Mouse (Mus musculus) heart, adult 18-20 months (tissue): ENCODE measurements at regions not wholly inside any gene's neighbourhood (a gene's known extent, or its start where the extent isn't known, plus 50 kb on each side); places are given as distances from the start of the nearest gene placed in this dataset.

Source experiments
- DNase-seq, 2 experiments: peaks; one replicate each; pipeline ENCODE4 v3.0.0; 2021 to 2022; ENCODE audit warnings: mixed read lengths in 1 of 2

DNA sequence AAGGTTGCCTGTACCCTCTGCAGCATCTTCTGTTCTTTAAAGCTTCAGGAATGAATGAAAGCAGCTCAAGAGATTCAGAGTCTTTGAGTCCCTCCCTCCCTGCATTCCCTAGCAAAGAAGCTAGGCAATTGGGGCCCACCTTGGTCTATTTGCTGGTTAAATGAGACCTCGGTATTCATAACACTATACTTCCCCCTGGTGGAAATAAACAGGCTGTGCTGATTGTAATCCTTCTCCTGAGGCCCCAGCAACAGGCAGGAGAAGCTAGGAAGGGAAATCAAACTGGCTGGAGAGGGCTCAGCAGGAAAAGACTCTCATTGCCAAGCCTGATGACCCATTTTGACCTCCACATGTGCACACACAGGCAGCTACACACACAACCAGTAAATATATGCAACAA is 137.1 kb downstream of the Sh3bp4 start:
- no peak for DNase-seq

DNA sequence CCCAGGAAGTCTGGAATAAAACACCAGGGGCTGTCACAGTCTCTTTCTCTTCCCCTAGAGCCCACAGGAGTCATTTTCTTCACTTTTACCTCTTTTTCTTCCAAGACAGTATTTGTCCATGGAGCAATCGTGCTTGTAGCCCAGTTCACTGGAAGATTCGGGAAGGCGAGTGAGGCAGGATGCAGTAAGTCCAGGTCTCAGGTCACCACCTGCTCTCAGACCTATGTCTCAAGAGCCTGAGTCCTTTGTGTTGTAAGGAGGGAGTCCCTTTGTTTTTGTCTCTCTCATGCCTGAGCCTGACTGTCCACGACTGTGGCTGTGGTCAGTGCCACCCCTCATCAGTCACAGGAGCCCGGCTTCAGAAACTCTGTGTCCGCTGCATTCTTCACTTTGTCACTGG is 140.9 kb downstream of the Sh3bp4 start:
- DNase-seq, result no peak

DNA sequence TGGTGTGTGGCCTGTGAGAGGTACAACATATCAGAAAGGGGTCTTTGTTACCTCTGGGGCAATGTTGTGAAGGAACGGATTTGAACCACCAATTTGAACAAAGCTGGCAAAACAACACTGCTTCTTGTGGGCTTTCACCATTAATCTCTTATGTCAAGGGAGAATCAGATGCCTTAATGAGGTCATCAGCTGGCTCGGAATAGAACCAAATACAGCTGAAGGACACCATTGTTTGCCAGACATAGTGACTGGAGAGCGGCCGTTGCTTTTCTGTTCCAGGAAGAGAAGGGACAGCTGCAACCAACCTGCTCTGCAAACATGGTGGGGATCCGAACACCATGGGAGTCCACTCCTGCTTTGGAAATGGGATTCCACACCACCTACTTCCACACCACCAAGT is 158.2 kb downstream of the Sh3bp4 start:
- DNase-seq, result no peak

DNA sequence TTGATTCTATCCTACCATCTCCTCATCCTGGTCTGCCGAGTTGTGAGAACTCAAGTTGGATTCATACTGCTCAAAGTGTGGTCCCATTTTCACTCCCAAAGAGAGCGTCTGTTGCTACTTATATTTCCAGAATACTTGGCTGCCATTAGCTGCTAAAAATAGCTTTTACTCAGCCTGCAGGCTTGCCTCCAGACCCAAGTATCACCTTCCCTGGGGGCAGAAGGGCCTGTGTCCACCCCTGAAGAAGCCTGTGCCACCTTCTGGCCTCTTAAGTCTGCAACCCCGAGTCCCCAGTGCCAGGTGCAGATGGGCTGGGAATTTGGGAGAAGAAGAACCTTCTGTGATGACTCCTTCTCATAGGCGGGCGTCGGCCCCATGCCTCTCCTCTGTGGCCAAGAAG is 161.5 kb downstream of the Sh3bp4 start:
- peak in 1 of 2 experiments; percentile 3 for DNase-seq

DNA sequence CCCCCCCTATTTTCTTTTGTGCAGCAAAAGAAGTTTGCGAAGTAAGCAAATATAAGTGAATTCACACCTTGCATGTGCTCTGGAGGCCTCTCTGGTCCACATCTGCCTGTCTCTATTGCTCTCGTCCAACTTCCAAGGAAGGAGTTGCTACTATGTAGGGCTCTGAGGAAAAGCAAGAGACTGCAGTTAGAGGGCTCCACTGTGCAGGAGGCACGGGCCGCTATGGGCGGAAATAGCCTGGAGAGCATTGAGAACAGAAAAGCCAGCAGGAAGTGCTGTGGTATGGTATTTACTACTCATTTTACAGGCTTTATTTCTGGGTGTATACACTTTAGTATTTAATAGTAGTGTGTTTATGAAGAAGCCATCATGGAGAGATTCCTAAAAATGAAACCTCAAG is 162.2 kb downstream of the Sh3bp4 start:
- DNase-seq, result no peak

DNA sequence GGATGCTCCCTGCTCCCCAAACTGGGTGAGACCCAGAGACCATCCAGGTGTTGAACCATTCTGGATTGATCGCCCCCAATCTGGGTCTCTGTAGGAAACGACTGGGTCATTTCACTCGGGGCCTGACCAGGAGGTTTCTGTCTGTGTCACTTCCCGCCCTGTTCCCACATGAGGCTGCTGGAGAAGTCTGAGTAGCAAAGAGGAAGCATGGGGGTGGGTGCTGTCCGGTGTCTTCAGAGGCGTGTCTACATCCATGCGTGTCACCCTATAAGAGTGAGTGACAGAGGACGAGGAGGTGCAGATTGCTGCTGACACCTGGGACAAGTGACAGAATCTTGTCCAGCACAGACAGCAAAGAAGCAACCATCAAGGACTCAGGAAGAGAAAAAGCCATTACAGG is 164.7 kb downstream of the Sh3bp4 start:
- peak in 1 of 2 experiments; percentile 3 for DNase-seq

DNA sequence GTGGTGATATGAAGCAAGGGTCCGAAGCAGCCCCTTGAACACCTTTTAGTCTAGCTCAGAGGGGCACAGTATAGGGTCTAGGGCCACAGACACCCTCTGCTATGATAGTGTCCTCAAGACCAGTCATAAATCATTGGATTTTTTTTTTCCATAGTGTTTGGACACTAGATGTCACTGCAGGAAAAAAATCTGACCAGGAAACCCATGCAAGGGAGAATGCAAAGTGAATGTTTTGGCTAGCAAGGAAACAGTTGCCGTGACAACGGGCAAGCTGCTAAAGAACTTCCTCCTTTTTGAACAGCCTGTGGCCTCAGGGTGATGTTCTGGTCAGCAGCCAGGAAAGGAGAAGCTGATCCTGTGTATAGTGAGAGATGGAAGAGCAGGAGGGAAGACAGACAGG is 165.1 kb downstream of the Sh3bp4 start:
- DNase-seq, result peak; percentile 72 to 85

DNA sequence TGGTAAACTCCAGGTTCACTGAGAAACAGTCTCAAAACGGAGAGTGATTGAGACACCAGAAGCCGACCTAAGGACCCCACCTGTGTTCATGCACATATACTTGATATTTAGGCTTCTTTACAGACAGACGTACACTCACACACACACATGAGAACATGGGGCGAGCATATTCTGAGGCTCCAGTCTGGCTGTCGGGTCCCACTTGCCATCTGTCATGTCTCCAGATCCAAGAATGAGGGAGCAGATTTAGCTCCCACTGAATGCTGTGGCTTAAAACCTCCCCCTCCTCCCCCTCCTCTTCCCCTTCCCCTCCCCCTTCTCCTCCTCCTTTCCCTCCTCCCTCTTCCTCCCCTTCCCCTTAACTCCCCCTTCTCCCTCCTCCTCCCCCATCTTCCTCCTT is 167.5 kb downstream of the Sh3bp4 start:
- no peak for DNase-seq

DNA sequence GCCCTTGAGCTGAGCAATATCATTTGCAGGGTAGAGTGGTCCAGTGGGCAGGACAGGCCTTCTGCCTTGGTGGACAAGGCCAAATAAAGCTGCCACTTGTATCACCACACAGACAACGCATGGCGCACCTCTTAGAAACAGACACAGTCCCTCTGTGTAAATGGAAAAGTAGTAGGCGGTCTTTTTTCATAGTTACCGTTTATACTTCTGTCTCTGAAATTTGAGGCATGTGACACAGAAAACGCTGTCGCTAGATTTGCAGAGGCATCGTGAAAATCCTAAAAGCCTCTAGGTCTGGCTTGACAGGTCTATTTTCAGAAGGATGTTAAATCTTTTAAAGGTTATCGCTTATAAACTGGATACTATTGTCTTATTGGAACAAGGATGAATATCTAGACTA is 174.4 kb downstream of the Sh3bp4 start:
- no peak for DNase-seq

DNA sequence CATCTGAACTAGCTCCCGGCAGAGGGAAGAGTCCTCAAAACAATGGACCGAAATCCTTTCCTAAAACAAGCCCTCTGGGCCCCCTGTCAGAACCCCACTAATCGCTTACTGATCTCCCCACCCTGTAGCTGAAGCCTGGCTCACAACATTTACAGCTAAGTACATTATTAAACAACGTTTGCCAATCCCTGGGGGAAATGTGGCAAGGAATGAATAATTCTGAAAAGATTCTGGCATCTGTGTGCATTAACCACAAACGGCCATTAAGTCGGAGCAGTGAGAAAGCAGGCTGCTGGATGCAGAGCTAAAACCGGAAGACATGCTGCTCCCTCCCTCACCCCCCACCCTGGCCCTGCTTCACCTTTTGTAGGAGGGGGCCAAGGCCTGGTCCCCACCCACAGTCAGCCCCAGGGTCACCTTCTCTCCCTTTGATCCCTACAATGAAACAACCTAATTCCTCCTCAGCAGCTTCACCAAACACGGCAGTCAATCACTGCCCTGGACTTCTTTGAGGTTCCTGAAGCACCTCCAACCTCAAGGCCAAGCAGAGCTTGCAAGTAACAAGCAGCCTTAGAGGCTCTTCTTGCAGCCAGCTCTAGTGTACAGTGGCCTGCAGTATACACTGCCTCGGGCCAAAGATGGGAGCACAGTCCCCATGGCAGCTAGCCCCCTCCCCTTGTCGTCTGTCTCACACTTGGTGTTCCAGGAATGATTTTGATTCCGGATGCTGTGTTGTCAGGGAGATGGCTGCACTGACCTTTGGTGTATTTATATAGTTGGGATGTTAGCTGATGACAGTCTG is 175.2 kb downstream of the Sh3bp4 start:
- DNase-seq, result no peak

DNA sequence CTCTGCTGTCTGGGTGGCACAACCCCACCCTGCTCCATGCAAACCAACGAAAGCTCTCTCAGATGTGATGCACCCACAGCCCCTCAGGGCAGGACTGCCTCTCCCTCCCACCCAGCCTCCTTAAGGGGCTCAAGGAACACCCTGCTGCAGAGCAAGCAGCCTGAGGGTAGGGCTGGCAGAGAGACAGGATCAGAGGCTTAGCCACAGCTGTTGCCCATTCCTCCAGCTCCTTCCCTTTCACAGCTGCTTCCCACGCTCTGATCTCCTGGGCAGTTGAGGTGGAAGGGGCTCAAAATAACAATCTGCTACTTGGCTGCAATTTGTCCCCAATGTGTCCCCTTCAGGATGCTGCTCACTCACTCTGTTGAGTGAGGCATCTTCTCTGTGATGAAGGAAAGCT is 181.5 kb downstream of the Sh3bp4 start:
- DNase-seq, result no peak

DNA sequence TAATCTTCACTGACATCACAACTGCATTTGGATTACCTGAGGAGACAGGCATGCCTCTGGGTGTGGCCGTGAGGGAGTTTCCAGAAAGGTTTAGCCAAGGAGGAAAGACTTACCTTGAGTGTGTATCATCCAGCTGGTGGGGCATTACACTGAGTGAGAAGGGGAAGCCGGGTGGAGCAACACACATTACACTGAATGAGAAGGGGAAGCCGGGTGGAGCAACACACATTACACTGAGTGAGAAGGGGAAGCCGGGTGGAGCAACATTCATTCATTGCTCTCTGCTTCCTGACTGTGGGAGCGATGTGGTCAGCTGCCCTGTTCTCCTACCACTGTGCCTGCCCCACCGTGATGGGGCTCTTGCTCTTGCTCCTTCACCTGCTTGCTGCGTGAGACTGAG is 182.3 kb downstream of the Sh3bp4 start:
- DNase-seq, result no peak

DNA sequence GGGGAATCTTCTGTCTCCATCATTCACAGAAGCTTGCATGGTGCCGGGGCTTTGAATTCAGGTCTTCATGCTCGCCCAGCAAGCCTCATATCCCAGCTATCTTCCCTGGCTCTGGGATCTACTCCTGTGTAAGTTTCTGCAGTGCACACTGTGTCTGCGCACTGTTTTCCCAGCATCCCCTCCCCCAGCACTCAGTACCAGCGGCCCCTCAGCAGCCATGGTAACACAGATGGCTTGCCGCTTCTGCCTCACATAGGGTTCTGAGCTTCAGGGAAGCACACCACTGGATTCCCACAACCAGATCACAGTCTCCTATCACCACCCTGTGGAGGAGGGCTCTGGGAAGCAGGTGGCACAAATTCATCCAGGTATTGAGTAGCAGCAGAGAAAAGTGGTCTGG is 187.7 kb downstream of the Sh3bp4 start:
- DNase-seq, result no peak

DNA sequence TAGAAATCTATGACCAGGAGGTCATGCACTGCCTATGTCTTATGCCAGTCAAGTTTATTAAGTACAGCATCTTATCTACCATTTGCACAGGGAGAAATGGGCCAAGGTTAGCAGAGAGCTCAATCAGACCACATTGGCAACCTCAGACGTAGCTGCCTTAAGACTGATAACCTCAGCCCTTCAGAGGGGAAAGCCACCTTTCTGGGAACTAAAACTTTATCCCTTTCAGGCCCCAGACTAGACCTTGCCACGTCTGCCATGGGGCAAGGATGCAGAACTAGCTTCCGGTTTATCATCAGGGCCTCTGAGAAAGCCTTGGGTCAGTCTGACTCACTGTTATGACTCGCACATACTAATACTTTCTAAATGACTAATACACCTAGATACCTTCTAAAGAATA is 188.8 kb upstream of the Agap1 start:
- no peak for DNase-seq

DNA sequence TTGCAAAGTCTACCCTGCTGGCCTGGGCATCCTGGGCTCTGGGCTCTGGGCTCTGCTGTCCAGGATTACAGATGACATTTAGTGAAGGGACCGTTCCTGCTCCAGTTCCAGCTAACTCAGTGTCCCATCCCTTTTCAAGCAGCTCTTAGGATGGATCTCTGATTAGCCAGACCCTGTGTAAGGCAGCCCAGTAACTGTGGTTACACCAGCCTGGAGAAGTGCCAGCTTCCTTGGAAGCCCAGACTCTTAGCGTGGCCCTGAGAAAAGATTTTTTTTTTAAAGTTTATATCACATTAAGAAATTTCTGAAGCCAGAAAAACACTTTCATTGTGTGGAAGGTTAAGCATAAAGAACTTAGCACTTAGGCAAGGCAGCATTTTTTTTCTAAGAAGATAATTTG is 185.8 kb upstream of the Agap1 start:
- DNase-seq, result no peak

DNA sequence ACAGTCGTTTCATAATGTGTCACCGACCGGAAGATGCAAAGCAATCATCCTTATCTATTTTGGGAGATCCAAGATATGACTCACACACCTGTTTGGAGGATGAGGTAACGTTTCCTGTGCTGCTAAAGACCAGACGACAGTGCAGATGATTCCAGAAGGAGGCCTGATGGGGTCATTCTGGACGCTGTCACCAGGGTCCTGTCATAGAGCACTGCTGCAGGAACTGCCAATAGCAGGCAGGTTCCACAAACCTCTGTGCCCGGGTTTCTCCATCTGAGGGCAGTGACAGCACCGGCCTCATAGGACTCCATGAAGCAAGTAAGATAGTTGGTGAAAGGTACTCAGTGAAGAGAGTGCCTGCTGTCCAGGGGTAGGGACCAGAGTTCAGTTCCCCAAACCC is 182.9 kb upstream of the Agap1 start:
- no peak for DNase-seq

DNA sequence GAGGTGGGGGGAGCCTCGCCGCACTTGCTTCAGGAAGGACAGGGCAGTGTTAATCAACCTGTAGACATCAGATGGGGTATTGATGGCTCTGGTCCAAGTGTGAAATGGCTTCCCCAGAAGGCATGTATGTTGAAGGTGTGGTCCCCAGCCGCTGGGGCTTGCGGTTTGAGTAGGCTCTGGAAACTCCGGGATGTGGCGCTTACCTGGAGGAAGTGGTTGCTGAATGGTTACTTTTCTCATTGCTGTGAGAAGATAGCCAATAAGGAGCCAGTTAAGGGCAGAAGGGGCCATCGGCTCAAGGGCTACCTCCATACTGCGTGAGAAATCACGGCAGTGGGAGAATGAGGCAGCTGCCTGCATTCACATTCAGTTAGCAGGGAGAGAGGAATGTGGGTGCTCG is 181.6 kb upstream of the Agap1 start:
- no peak for DNase-seq

DNA sequence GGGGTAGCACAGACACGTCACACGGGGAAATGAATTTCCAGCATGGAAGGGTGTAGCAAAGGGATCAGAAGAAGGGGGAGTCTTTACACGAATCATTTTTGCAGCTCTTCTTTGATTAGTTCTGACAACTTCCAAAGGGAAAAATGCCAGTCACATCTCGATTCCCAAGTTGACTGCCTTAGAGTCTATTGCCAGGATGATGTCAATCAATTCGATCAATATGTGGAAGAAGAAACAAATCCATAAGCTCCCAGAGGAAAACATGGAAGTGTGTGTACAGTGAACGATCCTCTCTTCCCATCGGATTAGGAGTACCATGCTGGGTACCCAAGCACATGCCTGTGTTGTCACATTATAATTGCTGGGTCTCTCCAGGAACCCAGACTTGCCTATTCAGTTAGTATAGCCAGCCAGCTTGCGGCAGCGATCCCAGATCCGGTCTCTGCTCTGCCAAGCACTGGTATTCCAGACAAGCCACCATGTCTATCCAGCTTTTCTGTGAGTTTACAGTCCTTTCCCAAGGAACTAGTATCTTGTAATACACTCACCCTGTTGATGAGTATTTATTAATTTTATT is 180.7 kb upstream of the Agap1 start:
- DNase-seq, result no peak

DNA sequence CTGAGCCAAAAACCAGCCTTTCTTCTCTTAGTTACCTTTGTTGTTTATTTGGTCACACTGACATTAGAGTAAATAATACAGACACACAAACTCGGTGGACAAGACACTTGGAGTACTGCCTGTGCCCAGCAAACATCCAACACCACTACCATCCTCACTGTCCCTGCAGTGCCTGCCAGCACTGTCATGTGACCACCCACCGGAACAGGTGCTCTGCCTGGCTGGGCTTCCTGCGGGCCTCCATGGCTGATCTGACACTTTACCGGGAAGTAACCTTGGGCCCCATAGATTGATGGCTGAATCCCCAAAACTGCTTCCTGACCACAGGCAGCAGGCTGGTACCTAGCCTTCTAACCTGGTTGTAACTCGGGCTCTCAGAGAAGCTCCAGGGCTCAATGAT is 175.2 kb upstream of the Agap1 start:
- no peak for DNase-seq

DNA sequence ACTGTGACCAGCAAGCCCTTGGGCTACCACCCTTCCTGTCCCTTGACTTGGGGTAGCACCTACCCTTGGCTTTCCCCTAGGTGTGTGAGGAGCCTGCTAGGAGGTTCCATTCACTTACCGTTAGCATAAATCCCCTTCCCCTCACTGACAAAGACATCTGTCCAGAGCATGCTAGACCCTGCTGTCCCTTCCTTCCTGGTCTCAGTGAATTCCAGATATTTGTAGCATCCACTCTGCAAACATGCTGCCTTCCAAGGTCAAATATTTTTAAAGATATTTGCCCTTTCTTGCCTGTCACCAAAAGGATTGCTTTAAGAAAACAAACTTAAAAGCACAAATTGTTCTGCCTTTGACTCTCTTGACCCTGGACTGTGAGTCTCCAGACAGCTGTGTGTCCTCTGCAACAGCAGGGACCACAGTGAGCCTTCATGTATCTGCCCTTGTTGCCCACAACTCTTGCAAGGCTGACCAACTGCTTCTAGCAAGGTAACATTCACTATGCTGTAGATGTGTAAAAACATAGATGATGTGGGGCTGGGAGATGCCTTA is 173.4 kb upstream of the Agap1 start:
- no peak for DNase-seq

DNA sequence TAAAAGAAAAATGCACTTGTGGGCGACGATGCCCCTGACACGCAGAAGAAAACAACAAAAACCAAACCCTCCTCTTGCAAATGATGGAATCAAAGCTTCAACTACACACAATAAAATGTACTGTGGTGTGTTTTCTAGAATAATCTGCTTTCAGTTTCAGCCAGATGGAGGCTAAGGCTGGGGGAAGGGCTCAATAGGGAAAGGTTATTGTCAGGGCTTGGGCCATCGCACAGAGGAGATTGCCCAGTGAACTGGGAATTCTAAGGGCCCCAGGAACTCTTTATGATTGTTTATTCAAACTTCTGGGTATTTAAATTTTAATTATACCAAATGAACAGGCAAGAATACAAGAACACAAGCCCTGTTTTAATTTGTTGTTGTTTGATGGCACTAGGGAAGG is 169.6 kb upstream of the Agap1 start:
- no peak for DNase-seq

DNA sequence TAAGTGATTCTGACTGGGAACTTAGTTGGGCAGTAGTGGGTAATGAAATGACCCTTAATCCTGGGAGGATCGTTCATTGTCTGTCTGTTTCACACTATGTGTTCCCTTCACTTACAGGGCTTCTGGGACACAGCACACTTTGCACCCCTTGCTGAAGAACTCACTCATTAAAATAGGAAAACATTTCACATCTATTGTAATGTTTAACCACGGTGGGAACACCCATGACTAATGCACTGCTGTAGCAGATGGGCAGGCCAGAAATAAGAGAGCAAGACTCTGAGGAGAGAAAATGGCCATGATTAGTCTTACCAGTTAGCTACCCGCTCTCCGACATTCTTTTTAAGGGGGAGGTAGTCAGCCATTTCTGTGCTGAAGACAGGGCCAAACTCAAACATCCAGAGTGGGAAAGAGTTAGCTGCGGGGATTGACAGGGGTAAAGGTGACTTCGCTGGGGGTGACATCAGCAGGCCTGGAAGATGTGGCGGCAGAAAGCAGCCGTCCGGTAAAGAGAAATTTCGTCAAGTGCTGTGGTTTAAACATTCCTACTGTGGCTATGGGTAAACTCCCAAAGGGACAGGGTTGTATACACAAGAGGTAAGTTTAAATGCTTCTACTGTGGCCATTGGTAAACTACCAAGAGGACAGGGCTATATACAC is 167.3 kb upstream of the Agap1 start:
- DNase-seq, result no peak

DNA sequence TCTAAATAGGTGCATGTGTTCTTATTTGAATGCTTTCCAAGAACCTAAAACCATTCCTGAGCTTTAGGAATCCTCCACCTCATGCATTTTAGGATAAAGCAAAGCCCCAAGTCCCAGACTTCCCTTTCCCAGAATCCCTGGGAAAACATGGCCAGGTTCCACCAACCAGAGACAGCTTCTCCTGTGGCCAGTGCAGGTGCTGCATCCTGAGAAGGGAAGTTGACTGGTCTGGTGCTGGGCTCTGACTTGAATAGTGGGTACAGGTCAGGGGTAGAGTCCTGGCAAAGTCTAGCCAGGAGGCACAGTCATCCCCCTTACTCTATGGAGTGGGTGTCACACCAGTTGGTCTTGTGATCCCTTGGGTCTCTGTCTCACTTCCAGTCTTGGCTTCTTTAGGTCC is 166.6 kb upstream of the Agap1 start:
- no peak for DNase-seq

DNA sequence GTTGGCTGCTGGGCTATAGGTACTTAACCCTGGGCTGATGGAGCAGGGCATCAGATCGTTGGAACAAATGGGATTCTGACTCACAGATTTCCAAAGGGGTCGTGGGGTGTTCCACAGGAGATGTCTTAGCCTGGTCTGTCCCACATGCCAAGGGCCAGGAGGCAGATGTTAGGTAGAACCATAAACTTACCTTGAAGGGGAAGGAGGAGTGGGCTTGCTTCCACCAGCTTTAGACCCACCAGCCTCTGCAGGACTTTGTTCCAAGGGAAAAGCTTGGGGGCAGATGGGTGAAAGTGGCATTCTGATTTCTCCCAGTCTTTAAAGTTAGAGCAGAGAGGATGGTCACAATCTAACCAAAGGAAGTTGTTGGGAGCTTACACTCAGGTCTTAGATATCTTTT is 165.7 kb upstream of the Agap1 start:
- DNase-seq, result no peak
